Mouse (Mus musculus): ENCODE measurements around the gene Ryr2.

The Ryr2 gene

DNA sequence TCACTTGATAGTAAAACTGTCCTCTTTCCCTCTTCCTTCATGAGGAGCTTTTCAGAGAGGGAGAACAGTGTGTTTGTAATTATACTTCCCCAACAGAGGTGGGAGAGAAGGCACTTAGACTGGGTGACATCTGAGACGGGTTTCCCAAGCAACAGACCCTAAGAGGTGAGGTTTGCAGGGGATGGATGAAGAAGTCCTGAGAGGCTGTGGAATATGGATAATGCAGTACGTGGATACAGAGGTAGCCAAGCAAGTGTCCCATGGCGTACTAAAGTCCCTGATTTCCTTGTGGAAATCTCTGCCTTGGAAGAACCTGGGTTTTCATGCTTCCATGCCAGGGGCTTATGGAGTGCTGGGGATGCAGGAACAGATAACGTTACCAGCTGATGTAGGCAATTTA, 69.5 kb downstream of the Ryr2 start:
- DNase-seq (ENCODE audit: low spot score in 2 of 2) = no peak

DNA sequence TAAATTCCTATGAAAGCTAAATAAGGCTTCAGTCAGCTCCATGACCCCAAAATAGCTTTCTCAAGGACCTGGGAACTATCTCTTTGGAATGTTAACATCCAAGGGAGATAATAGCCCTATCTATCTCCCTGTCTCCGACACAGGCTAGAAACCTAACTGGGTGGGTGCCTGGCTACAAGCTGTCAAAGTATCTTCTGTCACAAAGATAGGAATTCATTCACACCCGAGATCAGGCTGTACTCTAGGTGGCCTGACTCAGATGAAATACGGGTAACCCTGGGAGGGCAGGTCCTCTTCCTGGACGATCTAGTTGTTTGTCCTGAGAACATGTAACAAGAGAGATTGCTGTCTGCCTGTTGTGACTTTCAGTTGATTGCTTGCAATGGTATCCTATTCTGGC, 69.9 kb downstream of the Ryr2 start:
- no peak for DNase-seq (ENCODE audit: low spot score in 2 of 2)

DNA sequence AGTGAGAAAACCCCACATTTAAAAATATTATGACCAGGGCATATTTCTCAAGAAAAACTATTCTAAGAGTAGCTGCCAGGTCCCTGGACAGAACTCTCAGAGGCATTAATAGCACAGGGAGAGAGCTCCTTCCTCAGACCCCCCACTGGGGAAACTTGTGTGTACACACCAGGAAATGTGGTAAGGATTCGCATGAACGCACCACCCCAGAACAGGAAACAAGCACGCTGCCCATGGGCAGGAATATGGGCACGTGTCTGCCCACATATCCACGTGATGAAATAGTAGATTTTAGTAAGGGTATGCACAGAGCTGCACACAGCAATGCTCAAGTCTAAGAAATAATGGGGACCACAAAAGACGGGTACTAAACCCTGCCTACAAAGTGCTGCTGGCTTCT, 72.8 kb downstream of the Ryr2 start:
- DNase-seq (ENCODE audit: low spot score in 2 of 2) = no peak

DNA sequence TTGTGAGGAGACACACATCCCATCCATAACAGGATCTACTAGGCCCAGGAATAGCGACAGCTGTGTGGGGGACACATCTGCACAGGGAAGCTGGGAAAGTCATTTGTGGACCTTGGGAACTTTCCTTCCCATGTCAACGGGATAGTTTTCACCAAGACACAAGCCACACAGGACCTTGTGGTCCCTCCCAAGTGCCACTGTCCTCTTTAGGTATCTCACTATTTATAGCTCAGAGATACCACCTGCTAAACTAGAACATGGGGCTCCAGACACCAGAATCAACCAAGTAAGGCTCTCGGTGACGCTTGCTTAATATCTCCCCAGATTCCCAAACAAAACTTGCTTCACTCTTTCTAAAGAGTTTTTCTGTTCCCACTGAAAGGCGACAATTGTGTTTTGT, 73.5 kb downstream of the Ryr2 start:
- DNase-seq (ENCODE audit: low spot score in 2 of 2) = no peak

DNA sequence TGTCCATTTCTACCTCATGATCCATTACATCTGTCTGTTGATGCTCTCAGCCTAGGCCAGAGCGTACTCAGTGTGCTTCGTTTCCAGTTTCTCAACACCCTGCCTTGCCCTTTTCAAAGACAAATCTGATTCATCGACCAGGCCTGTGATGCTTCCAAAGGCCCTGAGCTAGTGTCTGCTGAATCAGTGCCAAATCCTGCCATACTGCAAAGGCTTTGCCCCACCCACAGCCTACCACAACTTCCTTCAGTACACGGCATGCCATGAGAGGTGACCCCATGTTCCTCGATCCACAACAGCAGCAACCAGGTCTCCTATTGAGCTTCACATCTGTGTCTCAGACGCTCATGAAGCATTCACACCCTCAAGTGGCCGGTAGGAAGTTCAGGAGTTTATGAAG, 76.9 kb downstream of the Ryr2 start:
- DNase-seq (ENCODE audit: low spot score in 2 of 2) = no peak

DNA sequence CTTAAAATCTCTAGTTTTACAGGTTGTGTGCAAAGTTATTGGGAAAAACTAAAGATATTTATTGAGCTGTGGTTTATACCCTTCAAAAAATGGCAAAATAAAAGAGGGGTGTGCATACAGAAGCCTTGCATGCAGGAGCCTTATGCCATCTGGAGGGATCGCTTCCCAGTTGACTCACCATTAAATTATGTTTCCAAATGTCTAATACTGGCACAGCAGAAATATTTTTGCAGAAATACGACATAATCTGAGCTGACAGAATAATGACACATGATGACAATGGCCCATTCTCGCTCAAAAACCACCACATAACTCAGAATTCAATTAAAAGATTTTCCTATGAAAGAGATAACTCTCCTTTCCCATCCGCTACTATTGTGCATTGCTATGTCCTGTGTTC, 77.4 kb downstream of the Ryr2 start:
- DNase-seq (ENCODE audit: low spot score in 2 of 2) = no peak

DNA sequence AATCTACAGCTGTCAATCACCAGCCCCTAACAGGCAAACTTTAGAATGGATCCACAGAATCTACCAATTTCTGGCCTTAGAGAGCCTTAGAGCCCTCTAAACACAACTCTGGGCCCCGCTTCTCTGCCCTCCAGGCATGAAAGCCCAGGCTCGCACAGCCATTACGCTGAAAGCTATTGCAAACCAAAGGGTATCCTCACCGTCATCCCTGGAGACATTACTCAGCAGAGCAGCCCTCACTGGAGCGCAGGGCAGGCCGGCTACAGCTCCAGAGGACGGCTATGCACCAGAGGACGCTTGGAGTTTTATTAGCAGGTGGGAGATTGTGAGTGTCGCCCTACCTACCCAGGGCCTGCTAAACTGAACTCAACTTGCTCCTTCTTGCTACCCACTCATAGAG, 88.7 kb downstream of the Ryr2 start:
- no peak for DNase-seq (ENCODE audit: low spot score in 2 of 2)

DNA sequence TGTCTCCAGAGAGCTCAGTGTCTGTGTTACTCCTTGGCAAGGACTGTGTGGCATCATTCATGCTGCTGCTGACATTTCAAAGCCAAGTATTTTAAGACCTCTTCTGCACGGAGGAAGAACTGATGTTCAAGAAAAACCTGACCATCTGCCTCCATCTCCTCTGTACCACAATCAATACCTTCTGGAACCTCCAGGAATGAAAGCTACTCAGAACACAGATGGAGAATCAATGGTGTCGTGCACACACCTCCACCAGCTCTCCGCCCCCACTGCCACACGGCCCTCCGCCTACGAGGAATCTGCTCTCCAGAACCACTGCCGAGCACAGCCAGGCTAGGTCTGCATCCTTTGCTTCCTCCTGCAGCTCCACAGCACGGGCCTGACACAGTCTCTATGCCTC, 92.8 kb downstream of the Ryr2 start:
- DNase-seq (ENCODE audit: low spot score in 2 of 2) = no peak

DNA sequence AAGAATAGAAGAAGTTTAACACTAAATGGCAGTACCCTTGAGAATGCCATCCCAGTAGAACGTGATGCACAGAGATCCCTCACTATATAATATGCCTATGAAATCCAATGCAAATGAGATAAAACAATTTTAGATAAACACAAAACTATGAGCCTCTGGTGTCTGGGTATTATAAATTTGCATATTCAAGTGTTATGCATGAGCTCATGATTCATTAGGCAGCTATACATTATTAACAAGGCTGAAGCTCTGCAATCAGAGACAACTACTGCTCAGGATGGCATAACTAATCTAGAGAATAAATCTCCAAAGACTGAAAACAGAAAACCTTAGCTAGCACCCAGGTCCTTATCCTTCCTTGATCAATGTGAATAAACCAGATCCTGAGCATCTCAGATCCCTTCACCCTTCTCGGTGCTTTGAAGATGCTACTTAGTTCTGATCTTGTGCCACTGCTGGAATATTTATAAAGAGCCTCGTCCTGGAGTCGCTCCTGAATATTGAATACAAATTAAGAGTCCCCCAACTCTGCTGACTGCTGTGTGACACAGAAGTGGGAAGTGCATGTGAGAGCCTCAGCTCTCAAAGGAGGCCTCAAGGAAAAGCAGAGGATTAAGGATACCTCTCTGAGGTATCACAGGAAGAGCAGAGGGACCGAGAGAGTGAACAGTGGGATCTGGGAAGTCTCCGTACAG, 97.6 kb downstream of the Ryr2 start:
- DNase-seq (ENCODE audit: low spot score in 2 of 2) = no peak

DNA sequence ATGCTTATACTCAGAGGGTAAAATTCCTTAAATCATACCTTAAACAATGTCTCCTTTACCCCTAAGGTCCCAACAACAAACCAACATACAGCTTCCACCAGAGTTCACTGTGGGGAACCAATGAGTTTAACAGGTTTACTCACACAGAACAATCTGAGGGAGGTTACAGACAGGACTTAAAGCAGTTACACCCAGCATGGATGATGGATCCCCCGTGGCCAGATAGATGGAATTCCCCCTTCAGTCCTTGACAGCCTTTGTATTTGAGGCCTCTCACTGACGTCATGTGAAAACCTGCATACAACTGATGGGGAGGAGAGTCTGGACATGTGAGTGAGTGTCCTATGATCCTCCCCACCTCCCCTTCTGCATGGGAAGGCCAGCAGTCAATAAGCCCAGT, 99.2 kb downstream of the Ryr2 start:
- no peak for DNase-seq (ENCODE audit: low spot score in 2 of 2)

DNA sequence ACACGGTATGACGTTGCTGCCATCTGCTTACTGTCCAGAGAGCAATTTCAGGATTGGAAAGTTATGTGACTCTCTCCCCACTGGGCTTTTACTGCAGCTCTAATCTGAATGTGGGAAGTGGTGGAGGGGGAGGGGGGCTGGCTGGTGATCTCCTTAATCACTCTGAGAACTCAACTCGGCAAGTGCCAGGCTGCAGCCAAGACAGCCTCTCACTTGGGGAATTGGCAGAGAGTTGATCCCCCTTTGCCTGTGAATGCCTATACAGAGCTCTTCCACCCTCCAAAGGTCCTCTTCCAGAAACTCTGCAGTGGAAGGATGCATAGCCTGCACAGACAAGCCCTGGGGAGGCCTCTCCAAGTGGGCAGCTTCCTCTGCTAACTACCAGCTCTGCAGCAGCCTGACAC, 104.9 kb downstream of the Ryr2 start:
- DNase-seq (ENCODE audit: low spot score in 2 of 2) = no peak

DNA sequence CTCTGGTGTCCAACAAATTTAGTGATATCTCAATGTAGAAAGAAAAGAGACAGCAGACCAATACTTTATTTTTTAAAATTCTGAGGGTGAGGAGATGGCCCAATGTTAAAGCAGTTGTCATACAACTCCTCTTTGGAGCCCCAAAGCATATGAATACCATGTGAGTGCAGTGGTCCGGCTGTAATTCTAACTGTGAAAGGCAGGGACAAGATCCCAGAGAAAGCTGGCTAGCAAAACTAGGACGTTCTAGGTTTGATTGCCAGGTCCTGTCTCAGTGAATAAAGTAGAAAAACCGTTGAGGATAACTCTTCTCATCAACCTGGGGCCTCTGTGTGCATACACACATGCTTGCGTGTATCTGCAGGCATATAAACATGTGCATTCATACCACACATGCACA, 106.9 kb downstream of the Ryr2 start:
- DNase-seq (ENCODE audit: low spot score in 2 of 2) = no peak

DNA sequence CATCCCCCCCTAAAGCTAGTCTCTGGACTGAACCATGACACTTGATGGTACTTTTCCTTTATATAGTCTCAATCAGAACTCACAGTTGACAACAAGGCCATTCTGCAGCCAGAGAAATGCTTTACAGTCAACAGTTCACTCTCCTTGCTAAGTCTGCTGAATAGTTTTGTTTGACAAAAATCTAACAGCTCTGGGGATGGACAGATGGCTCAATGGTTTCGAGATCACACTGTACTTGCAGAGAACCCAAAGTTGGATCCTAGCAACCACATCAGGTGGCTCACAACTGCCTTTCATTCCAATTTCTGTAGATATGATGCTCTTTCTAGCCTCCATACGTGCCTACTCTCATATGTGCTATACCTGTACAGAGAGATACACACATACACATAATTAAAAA, 109.4 kb downstream of the Ryr2 start:
- no peak for DNase-seq (ENCODE audit: low spot score in 2 of 2)

DNA sequence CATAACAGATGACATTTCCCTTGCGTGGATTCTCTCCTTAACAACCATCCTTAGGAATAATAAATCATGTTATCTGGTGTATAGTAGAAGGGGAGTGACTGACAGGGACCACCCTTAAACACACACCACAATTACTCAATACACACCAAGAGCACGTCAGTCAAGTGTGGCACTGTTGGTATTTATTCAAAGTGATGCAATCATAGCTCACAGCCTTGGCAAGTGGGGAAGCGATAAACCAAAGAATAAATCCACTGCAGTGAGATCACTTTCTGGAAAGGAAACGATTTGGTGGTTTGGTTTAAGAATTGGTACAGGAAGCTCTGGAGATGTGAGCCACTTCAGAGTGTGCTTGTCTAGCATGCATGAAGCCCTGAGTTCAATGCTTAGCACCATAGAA, 119.2 kb downstream of the Ryr2 start:
- no peak for DNase-seq (ENCODE audit: low spot score in 2 of 2)

DNA sequence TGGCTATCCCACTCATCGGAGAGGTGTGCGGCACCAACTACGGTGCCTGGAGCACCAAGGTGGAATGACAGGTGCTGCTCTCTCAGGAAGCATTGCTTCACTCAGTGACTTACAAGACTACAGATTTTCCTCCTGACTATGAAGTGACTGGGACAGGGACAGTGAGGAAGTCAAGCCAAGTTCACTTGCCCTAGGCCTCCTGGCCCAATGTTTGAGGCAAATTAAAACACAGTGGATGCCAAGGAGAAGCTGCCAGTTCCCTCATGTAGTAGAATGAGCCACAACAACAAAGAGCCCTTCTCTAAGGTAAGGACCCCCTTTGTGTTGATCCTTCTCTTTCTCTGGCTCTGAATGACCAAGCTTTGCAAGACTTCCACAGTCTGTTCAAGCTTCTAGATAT, 121.7 kb downstream of the Ryr2 start:
- DNase-seq (ENCODE audit: low spot score in 2 of 2) = no peak

DNA sequence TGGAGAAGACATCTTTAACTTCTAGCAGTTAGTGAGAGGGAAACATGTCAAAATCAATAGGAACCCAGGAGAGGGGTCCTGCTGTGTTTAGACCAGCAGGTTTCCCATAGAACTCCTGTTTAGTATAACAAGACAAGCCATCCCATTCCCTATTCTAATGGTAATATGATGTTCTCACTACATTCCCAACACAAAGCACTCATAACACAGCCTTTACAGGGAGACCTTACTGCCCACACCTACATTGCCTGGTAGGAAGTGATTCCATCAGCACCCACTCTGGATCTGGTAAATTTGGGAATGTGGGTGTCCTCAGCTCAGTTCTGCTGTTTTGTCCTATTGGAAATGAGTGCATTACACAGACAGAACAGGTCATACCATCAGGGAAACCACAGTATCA, 127.7 kb downstream of the Ryr2 start:
- no peak for DNase-seq (ENCODE audit: low spot score in 2 of 2)

DNA sequence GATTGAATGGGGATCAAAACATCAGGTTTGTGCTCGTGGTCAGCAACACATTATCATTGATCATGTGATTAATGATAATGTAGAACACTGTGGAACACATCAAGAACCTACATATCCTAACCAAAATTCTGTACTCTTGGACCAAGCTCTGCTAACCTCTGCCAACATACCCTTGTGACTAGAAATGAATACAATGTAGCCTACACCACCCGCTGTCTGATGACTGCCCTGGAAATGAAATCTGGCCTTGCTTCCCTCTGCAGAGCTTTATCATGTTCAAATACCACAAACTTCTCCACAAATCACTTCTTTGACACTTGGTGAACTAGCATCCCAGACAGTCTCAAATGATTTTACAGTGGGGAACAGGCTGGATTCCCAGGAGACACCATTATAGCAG, 128.4 kb downstream of the Ryr2 start:
- DNase-seq (ENCODE audit: low spot score in 2 of 2) = no peak

DNA sequence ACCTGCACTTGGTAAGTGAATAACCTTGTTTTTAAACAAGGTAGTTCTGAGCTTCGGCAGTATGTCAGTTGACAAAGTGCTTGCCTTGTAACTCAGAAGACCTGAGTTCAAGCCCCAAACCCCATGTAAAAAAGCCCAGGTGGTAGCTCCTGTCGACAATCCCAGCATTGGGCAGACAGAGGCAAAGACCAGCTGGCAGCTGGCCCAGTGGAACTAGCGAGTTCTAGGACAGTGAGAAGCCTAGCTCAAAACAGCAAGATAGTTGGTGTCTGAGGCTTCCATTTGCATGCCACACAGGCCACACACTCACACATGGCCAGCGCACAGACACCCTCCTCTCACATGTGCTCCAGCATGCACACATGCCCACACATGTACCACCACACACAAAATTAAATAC, 129.1 kb downstream of the Ryr2 start:
- DNase-seq (ENCODE audit: low spot score in 2 of 2) = no peak

DNA sequence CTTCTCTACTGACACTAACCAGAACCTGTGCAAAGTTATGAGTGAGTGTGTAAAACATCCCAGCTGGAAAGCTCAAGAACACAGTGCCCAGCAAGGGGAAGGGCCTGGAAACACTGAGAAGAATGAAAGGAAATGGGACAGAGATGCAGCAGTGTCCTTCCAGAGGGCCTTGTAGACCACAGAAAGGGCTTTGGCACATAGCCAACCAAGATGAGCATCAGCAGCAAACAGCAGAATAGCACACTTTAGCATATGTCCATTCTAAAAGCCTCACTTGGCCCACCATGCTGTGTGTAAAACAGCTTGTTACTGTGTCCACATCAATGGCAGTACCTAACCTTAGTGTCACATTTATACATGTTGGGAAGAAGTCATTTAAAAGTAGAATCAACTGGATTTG, 142.4 kb downstream of the Ryr2 start:
- DNase-seq (ENCODE audit: low spot score in 2 of 2) = no peak

DNA sequence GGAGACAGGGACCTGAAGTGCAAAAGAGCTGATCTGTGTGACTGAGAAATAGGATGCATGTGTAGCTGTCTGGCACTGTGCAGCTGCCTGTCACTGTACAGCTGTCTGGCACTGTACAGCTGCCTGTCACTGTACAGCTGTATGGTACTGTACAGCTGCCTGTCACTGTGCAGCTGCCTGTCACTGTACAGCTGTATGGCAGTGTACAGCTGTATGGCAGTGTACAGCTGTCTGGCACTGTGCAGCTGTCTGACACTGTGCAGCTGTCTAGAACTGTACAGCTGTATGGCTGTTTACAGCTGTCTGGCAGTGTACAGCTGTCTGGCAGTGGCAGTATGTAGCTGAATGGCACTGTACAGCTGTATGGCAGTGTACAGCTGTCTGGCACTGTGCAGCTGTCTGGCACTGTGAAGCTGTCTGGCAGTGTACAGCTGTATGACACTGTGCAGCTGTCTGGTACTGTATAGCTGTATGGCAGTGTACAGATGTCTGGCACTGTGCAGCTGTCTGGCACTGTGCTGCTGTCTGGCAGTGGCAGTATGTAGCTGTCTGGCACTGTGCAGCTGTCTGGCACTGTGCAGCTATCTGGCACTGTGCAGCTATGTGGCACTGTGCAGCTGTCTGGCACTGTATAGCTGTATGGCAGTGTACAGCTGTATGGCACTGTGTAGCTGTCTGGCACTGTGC, 147.1 kb downstream of the Ryr2 start:
- DNase-seq (ENCODE audit: low spot score in 2 of 2) = no peak

DNA sequence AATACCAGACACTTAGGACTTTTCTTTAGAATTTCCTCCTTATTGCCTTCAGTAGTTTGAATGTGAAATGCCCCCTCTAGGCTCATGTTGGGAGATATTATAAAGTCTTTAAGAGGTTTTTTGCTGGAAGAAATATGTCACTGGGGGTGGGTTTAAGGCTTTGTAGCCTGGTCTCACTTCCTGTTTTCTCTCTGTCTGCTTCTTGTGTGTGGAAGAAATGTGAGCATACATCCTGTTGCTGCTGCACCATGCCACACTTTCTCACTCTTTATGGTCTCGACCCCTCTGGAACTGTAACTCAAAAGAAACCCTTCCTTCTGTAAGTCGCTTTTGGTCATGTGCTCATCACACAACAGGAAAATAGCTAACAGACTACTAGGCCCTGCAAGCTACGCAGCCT, 147.9 kb downstream of the Ryr2 start:
- DNase-seq (ENCODE audit: low spot score in 2 of 2) = no peak

DNA sequence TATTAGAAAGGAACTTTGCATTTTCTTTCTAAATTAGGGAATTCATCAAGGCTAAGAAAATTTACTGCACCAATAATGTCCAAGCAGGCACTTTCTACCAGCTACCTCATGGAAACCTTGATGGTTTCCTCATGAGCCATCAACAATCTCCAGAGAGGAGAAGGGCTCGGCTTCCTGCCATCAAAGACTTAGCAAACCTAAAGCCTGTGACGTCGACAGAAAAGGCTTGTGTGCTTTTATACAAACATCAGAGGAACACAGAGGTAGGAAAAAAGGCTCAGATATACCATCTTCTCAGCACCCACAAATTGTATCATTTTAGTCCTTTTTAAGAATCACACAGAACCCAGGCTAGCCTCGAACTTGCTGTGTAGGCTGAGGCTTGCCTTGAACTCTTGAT, 148.5 kb downstream of the Ryr2 start:
- no peak for DNase-seq (ENCODE audit: low spot score in 2 of 2)

DNA sequence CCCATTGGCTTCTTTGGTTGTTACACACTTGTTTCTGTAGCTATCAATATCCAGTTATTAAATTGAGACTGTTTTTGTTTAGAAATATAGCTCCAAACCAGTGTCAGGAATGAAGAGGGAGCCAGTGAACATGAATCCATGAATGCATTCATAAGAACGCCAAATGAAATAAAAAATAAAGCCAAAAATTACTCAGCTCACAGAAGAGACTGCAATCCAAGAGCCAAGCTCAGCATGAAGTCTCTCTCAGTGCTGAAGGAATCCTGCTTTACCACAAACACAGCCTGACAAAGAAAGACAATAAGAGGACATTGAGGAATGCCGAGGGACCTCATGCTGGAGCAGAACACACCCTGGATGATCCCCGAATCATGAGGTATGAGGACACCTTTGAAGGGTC, 154.8 kb downstream of the Ryr2 start:
- DNase-seq (ENCODE audit: low spot score in 2 of 2) = no peak

DNA sequence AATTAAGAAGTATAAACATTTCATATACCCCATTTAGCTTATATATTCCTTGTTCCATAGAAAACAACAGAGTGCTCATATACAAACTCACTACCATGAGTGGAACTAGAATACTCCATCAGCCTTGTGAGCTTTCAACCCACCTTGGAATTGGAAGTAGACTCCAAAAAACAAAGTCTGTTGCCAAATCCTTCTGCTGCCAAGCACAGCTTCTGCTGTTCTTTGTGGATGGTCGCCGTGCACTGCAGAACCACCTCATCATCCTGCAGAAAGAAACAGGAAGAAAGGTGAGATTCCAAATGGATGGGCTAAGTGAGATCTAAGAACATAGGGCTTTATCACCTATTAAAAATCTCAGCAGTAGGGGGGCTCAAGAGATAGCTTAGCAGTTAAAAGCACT, 161.0 kb downstream of the Ryr2 start:
- no peak for DNase-seq (ENCODE audit: low spot score in 2 of 2)

Data from urinary bladder, adult 18-20 months (tissue).